Mouse (Mus musculus): ENCODE results near the gene Ybx1.
A peak's percentile ranks its signal among the peaks of the same experiment; 100 is the strongest.
"Not testable (repeated sequence)": the region's sequence is repeated elsewhere in the genome, so short reads cannot be mapped to it uniquely, and the experiment has no call there.

Ybx1 gene

GRCm38 (mm10) chr4:119294415-119295133 is at the start of gene Ybx1:
Gene Ybx1 (minus strand): TSS chr4:119294604.
- peak; percentile 99 to 100 for DNase-seq (ENCODE audit: inconsistent age in 2 of 2, low spot score in 1 of 2)

- peak; percentile 55 to 77 for DNase-seq (ENCODE audit: inconsistent age in 2 of 2, low spot score in 1 of 2)
Measured at GRCm38 (mm10) chr4:119338861-119339361, 44.5 kb upstream of the Ybx1 start.

- peak in 1 of 2 experiments; percentile 41 for DNase-seq (ENCODE audit: inconsistent age in 2 of 2, low spot score in 1 of 2)
Measured at GRCm38 (mm10) chr4:119338422-119338821, 44.0 kb upstream of the Ybx1 start.

GRCm38 (mm10) chr4:119333487-119333886 is 39.1 kb upstream of the Ybx1 start:
- DNase-seq (ENCODE audit: inconsistent age in 2 of 2, low spot score in 1 of 2), result peak; percentile 66 to 90

- peak; percentile 29 to 62 for DNase-seq (ENCODE audit: inconsistent age in 2 of 2, low spot score in 1 of 2)
Measured at GRCm38 (mm10) chr4:119320896-119321550, 26.6 kb upstream of the Ybx1 start.

GRCm38 (mm10) chr4:119320131-119320830 is 25.9 kb upstream of the Ybx1 start, which contains the start of gene Ppih:
Gene Ppih (minus strand): TSS chr4:119320546.
- peak; percentile 97 to 98 for DNase-seq (ENCODE audit: inconsistent age in 2 of 2, low spot score in 1 of 2)

GRCm38 (mm10) chr4:119313756-119314155 is 19.4 kb upstream of the Ybx1 start:
- no peak for DNase-seq (ENCODE audit: inconsistent age in 2 of 2, low spot score in 1 of 2)

- no peak for DNase-seq (ENCODE audit: inconsistent age in 2 of 2, low spot score in 1 of 2)
Measured at GRCm38 (mm10) chr4:119305418-119305817, 11.0 kb upstream of the Ybx1 start.

- no peak for DNase-seq (ENCODE audit: inconsistent age in 2 of 2, low spot score in 1 of 2)
Measured at GRCm38 (mm10) chr4:119303291-119303690, 8.9 kb upstream of the Ybx1 start.

GRCm38 (mm10) chr4:119301777-119302176 is 7.4 kb upstream of the Ybx1 start:
- no peak for DNase-seq (ENCODE audit: inconsistent age in 2 of 2, low spot score in 1 of 2)

GRCm38 (mm10) chr4:119300761-119301160 is 6.4 kb upstream of the Ybx1 start:
- DNase-seq (ENCODE audit: inconsistent age in 2 of 2, low spot score in 1 of 2), result peak; percentile 59 to 79

- no peak for DNase-seq (ENCODE audit: inconsistent age in 2 of 2, low spot score in 1 of 2)
Measured at GRCm38 (mm10) chr4:119297361-119297760, 3.0 kb upstream of the Ybx1 start.

- DNase-seq (ENCODE audit: inconsistent age in 2 of 2, low spot score in 1 of 2), result no peak
Measured at GRCm38 (mm10) chr4:119295134-119295453, 690 bp upstream of the Ybx1 start.

GRCm38 (mm10) chr4:119293574-119294258 is 688 bp downstream of the Ybx1 start:
- peak; percentile 50 to 81 for DNase-seq (ENCODE audit: inconsistent age in 2 of 2, low spot score in 1 of 2)

GRCm38 (mm10) chr4:119292771-119293573 is 1.4 kb downstream of the Ybx1 start:
- DNase-seq (ENCODE audit: inconsistent age in 2 of 2, low spot score in 1 of 2), result peak; percentile 53 to 84

GRCm38 (mm10) chr4:119291921-119292320 is 2.5 kb downstream of the Ybx1 start:
- no peak for DNase-seq (ENCODE audit: inconsistent age in 2 of 2, low spot score in 1 of 2)

- DNase-seq (ENCODE audit: inconsistent age in 2 of 2, low spot score in 1 of 2), result no peak
Measured at GRCm38 (mm10) chr4:119285336-119285735, 9.1 kb downstream of the Ybx1 start.

- no peak for DNase-seq (ENCODE audit: inconsistent age in 2 of 2, low spot score in 1 of 2)
Measured at GRCm38 (mm10) chr4:119284861-119285260, 9.5 kb downstream of the Ybx1 start.

GRCm38 (mm10) chr4:119278784-119279183 is 15.6 kb downstream of the Ybx1 start:
- DNase-seq (ENCODE audit: inconsistent age in 2 of 2, low spot score in 1 of 2), result not testable (repeated sequence)

GRCm38 (mm10) chr4:119275726-119276125 is 18.7 kb downstream of the Ybx1 start:
- DNase-seq (ENCODE audit: inconsistent age in 2 of 2, low spot score in 1 of 2), result no peak
